Mouse (Mus musculus) myocyte (in vitro differentiated cells): ENCODE data around the gene Olfr533. TPM values are rescaled to one million over a fixed set of nuclear protein-coding genes. Genes with fewer than 3 reads are reported as not detected.
"Not testable (repeated sequence)": the region's sequence is repeated elsewhere in the genome, so short reads cannot be mapped to it uniquely, and the experiment has no call there.

Experiments
- H3K27me3 ChIP-seq: one replicate; pipeline ENCODE4 v1.6.1; 2011; ENCODE audit not compliant: control insufficient read depth, insufficient read depth, insufficient read length
- H3K36me3 ChIP-seq: one replicate; pipeline ENCODE4 v1.6.1; 2011; ENCODE audit not compliant: control insufficient read depth, insufficient read depth
- H3K4me2 ChIP-seq: one replicate; pipeline ENCODE4 v1.6.1; 2011; ENCODE audit warnings: low read depth, control low read depth
- H3K4me3 ChIP-seq: one replicate; pipeline ENCODE4 v1.5.1; 2011; ENCODE audit warnings: mild to moderate bottlenecking, control low read depth, moderate library complexity
- H3K79me2 ChIP-seq: one replicate; pipeline ENCODE4 v1.6.1; 2011; ENCODE audit not compliant: control insufficient read depth, insufficient read depth
- H3ac ChIP-seq: one replicate; pipeline ENCODE4 v1.6.1; 2011; ENCODE audit not compliant: control insufficient read depth, insufficient read length
- CEBPB ChIP-seq: IDR thresholded peaks from 2 replicates; pipeline ENCODE4 v1.6.1; 2011; ENCODE audit warnings: mild to moderate bottlenecking, moderate library complexity; ENCODE audit not compliant: poor library complexity, insufficient read depth, severe bottlenecking
- E2F4 ChIP-seq: IDR thresholded peaks from one replicate; pipeline ENCODE4 v1.6.1; 2011; ENCODE audit warnings: mild to moderate bottlenecking, control low read depth, moderate library complexity; ENCODE audit not compliant: insufficient read depth
- MAX ChIP-seq: IDR thresholded peaks from one replicate; pipeline ENCODE4 v1.6.1; 2011; ENCODE audit warnings: low read depth, mild to moderate bottlenecking, control low read depth
- MYOD1 ChIP-seq, 3 experiments: IDR thresholded peaks; one replicate each; pipeline ENCODE4 v1.6.1; 2011; ENCODE audit warnings: control low read depth in 2 of 3, low read depth in 2 of 3, mild to moderate bottlenecking in 2 of 3, moderate library complexity in 1 of 3; ENCODE audit not compliant: insufficient read length in 2 of 3, control insufficient read depth in 1 of 3
- MYOG ChIP-seq, 3 experiments: IDR thresholded peaks; one replicate each; pipeline ENCODE4 v1.6.1; 2011; ENCODE audit warnings: control low read depth in 2 of 3, low read depth in 2 of 3, mild to moderate bottlenecking in 2 of 3; ENCODE audit not compliant: insufficient read length in 2 of 3, control insufficient read depth in 1 of 3, insufficient read depth in 1 of 3
- POLR2A ChIP-seq: IDR thresholded peaks from one replicate; pipeline ENCODE4 v1.6.1; 2011; ENCODE audit warnings: low read depth, mild to moderate bottlenecking, control low read depth, moderate library complexity; ENCODE audit not compliant: insufficient read length
- POLR2AphosphoS2 ChIP-seq: IDR thresholded peaks from one replicate; pipeline ENCODE4 v1.6.1; 2011; ENCODE audit warnings: low read depth, control low read depth; ENCODE audit not compliant: insufficient read length
- REST ChIP-seq: IDR thresholded peaks from one replicate; pipeline ENCODE4 v1.6.1; 2011; ENCODE audit warnings: mild to moderate bottlenecking, control low read depth, moderate library complexity; ENCODE audit not compliant: insufficient read depth, insufficient read length
- SRF ChIP-seq: IDR thresholded peaks from one replicate; pipeline ENCODE4 v1.6.1; 2011; ENCODE audit warnings: low read depth; ENCODE audit not compliant: control insufficient read depth, insufficient read length
- TCF12 ChIP-seq: IDR thresholded peaks from one replicate; pipeline ENCODE4 v1.6.1; 2011; ENCODE audit warnings: mild to moderate bottlenecking, control low read depth; ENCODE audit not compliant: poor library complexity, insufficient read depth, severe bottlenecking
- TCF3 ChIP-seq: IDR thresholded peaks from one replicate; pipeline ENCODE4 v1.6.1; 2011; ENCODE audit warnings: low read depth, control low read depth; ENCODE audit not compliant: insufficient read length
- USF1 ChIP-seq: IDR thresholded peaks from one replicate; pipeline ENCODE4 v1.6.1; 2011; ENCODE audit warnings: low read depth, mild to moderate bottlenecking, control low read depth, moderate library complexity
- polyA plus RNA-seq: library from polyadenylated mRNA; unstranded; fragments of >200 nt; fragmentation: generic; extraction: Trizol; gene quantifications from one replicate; pipeline ENCODE4 v1.2.1, GENCODE M21; 2012; ENCODE audit warnings: missing spikeins

Gene Olfr533
- not detected for polyA plus RNA-seq

- H3ac ChIP-seq, H3K4me3 ChIP-seq, H3K27me3 ChIP-seq, H3K79me2 ChIP-seq, H3K36me3 ChIP-seq, H3K4me2 ChIP-seq: not testable (repeated sequence)
Measured at GRCm38 (mm10) chr7:140463070-140463469, at the start of gene Olfr533. TSS of gene Olfr533 (plus strand) at chr7:140463370.

DNA sequence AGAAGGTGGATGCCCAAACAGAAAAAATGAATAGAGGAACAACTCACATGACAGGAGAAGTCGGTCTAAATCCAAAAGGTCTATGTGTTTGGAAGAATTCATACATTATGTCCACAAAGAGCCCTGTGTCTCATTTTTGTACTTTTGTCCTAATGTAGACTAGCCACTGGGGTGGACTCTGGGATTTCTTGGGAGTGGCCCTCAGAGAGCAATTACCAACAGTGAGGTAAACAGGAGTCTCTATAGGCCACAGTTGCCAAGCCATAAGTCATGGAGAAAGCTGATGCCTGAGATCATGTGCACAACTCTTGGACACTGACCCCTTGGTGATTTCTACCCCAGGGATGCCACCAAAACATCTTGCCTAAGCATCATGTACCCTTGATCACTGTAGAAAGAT, 41.6 kb upstream of the Olfr533 start, which contains the start of gene Olfr532:
Gene Olfr532 (minus strand): TSS at position 101 of the 400 bp plus-strand sequence.
- TF ChIP-seq MAX, result no peak
- TF ChIP-seq TCF12, result no peak
- TF ChIP-seq MYOD1 (IDR thresholded peaks at IDR 0.05; ENCODE audit: control insufficient read depth in 1 of 3, insufficient read length in 2 of 3, low read depth in 2 of 3), result no peak
- TF ChIP-seq CEBPB, result no peak
- no peak for TF ChIP-seq REST
- no peak for TF ChIP-seq MYOG (IDR thresholded peaks at IDR 0.05; ENCODE audit: control insufficient read depth in 1 of 3, insufficient read depth in 1 of 3, insufficient read length in 2 of 3, low read depth in 2 of 3)
- no peak for TF ChIP-seq TCF3
- TF ChIP-seq E2F4, result no peak
- no peak for TF ChIP-seq POLR2AphosphoS2
- no peak for TF ChIP-seq SRF
- no peak for TF ChIP-seq USF1
- no peak for TF ChIP-seq POLR2A
- no peaks in the 10 kb centered on the region for H3K27me3 ChIP-seq
- H3ac ChIP-seq, result no peak within 1 kb of the TSS
- H3K36me3 ChIP-seq, result no peaks in the 10 kb centered on the region
- H3K79me2 ChIP-seq, result no peaks in the 10 kb centered on the region
- no peak within 1 kb of the TSS for H3K4me3 ChIP-seq
- H3K4me2 ChIP-seq, result no peak within 1 kb of the TSS

- no peak overlapping the region for H3K4me3 ChIP-seq
- no peak overlapping the region for H3ac ChIP-seq
- no peaks in the 10 kb centered on the region for H3K36me3 ChIP-seq
- no peaks in the 10 kb centered on the region for H3K79me2 ChIP-seq
- no peaks in the 10 kb centered on the region for H3K27me3 ChIP-seq
- H3K4me2 ChIP-seq, result no peak overlapping the region
- no peak for TF ChIP-seq E2F4
- no peak for TF ChIP-seq POLR2A
- TF ChIP-seq CEBPB, result no peak
- TF ChIP-seq SRF, result no peak
- TF ChIP-seq TCF12, result no peak
- no peak for TF ChIP-seq REST
- no peak for TF ChIP-seq TCF3
- no peak for TF ChIP-seq POLR2AphosphoS2
- no peak for TF ChIP-seq MAX
- TF ChIP-seq MYOG (IDR thresholded peaks at IDR 0.05; ENCODE audit: control insufficient read depth in 1 of 3, insufficient read depth in 1 of 3, insufficient read length in 2 of 3, low read depth in 2 of 3), result no peak
- TF ChIP-seq MYOD1 (IDR thresholded peaks at IDR 0.05; ENCODE audit: control insufficient read depth in 1 of 3, insufficient read length in 2 of 3, low read depth in 2 of 3), result no peak
- no peak for TF ChIP-seq USF1
Measured at GRCm38 (mm10) chr7:140443141-140443540, 20.0 kb upstream of the Olfr533 start.

DNA sequence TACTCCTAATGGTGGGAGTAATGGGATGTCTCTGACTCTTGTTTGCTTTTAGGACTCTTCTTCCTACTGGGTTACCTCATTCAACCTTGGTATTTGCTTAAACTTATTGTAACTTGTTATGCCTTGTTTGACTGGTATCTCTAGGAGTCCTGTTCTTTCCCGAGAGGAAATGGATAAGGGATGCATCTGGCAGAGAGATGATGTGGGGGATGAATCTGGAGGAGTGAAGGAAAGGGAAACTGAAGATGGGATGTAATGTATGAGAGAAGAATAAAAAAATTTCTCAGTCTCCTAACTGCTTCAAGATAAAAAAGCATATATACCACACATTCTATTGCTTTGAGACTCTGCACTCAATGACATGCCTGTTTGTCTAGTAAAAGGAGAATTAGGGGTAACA, 14.7 kb downstream of the Olfr533 start:
- Histone ChIP-seq H3K4me2 (no peak overlapping the region), H3K79me2 (no peaks in the 10 kb centered on the region), H3K36me3 (no peaks in the 10 kb centered on the region), H3K4me3 (no peak overlapping the region), H3K27me3 (no peaks in the 10 kb centered on the region), H3ac (no peak overlapping the region)
- TF ChIP-seq POLR2A (no peak), E2F4 (no peak), REST (no peak), MYOG (IDR thresholded peaks at IDR 0.05; ENCODE audit: control insufficient read depth in 1 of 3, insufficient read depth in 1 of 3, insufficient read length in 2 of 3, low read depth in 2 of 3) (no peak), TCF12 (no peak), SRF (no peak), TCF3 (no peak), POLR2AphosphoS2 (no peak), MAX (no peak), USF1 (no peak), MYOD1 (IDR thresholded peaks at IDR 0.05; ENCODE audit: control insufficient read depth in 1 of 3, insufficient read length in 2 of 3, low read depth in 2 of 3) (no peak), CEBPB (no peak)

GRCm38 (mm10) chr7:140478733-140479132, 15.6 kb downstream of the Olfr533 start:
- Histone ChIP-seq H3K27me3 (no peaks in the 10 kb centered on the region), H3K4me2 (no peak overlapping the region), H3K79me2 (no peaks in the 10 kb centered on the region), H3K4me3 (no peak overlapping the region), H3ac (no peak overlapping the region), H3K36me3 (no peaks in the 10 kb centered on the region)
- TF ChIP-seq CEBPB (no peak), USF1 (no peak), MAX (no peak), E2F4 (no peak), REST (no peak), MYOG (IDR thresholded peaks at IDR 0.05; ENCODE audit: control insufficient read depth in 1 of 3, insufficient read depth in 1 of 3, insufficient read length in 2 of 3, low read depth in 2 of 3) (no peak), POLR2AphosphoS2 (no peak), POLR2A (no peak)
